Mouse (Mus musculus) A20 (cell line): ENCODE results near the gene Akr1c20.

Experiments used
- DNase-seq: peaks from one replicate; pipeline ENCODE4 v3.0.0-alpha.2; 2011; ENCODE audit warnings: low read depth, low spot score

Gene Akr1c20

GRCm38 (mm10) chr13:4523201-4523838 is at the start of gene Akr1c20:
TSS of gene Akr1c20 (minus strand) at chr13:4523345.
- no peak for DNase-seq

- DNase-seq = no peak
These were observed 42.9 kb upstream of the Akr1c20 start for GRCm38 (mm10) chr13:4565996-4566395.

GRCm38 (mm10) chr13:4560500-4560899 is 37.4 kb upstream of the Akr1c20 start:
- DNase-seq = no peak

GRCm38 (mm10) chr13:4559143-4559542 is 36.0 kb upstream of the Akr1c20 start:
- DNase-seq = no peak

- no peak for DNase-seq
These were observed 8.3 kb downstream of the Akr1c20 start for GRCm38 (mm10) chr13:4514811-4515210.

DNA sequence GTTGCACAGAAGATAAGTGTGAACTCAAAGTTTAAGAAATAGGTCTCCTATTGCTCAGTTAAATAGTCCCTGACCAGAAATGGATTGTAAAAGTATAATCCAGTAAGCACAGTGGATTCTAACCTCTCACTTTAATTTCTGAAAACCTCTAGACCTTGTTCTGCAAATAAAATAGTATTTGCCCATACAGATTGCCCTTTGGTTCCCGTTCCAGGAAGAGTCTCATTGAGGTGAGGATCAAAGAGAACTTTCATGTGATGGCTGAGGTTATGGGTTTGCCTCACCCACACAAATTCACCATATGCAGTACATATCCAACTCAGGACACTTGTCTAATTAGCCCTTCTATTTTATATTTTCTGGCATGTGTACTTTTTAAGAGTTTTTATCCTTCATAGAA is 55.2 kb downstream of the Akr1c20 start:
- DNase-seq = no peak

DNA sequence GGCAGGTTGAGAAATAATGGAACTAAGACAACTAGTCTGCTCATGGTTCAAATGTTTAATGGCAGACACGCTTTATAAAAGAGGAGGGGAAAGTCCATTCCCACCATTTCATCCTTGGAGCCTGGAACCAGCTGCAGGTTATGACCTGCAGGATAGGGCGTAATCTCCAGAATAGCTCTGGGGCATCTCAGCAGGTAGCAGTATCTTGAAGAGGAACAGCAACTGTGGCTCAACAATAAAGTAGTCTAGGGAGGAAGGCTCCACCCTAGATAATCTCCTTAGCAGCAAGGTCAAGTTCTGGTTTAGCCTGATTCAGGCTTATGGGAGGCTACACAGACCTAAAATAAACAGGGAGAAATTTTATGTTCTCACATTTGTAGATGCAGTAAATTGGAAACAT is 57.5 kb downstream of the Akr1c20 start:
- no peak for DNase-seq
